In the genomic region with DNA sequence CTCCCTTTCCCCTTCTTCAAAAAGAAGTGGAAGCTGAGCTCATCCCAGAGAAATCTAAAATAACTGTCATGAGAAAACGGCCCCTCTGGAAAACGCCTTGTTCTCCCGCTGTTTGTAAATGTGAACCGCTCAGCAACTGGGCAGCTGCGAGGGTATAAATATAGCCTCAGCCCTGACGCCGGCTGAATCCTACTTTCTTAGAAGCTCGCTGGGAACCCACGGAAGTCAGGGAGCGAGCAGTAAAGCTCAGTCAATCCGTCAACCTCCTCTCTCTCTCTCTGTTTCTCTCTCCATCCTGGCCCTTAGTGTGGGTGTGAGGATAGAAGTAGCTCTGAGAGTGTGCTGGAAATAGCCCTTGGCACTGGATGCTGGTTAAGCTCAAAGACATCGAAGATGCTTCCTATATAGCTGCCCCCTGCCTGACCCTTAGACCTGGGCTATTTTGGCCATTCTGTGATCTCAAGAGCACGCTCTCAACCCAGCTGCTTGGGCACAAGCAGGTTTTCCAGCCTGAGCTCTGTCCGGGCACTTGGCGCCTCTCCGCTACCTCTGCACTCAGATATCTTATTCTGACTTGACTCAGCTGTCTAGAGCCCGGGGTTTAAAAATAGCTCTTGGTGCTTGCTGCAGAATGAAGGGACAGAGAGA, we compare ENCODE assay signal across 8 mouse cellular contexts.
DNase-seq lines count a peak whose midpoint lies in the region; ATAC-seq lines count a peak whose summit lies in the region.

No protein-coding gene starts in this region.

- no peak overlapping the region for H3K9ac ChIP-seq in forebrain, embryonic 15.5 days (replicated peaks)
- H3K9ac ChIP-seq in neural tube, embryonic 13.5 days: no peak overlapping the region
- no peak overlapping the region for H3K9ac ChIP-seq in neural tube, embryonic 15.5 days (replicated peaks)

- intact Hi-C loops in left cerebral cortex, postnatal 36 days (cut with DNase I): loop anchor here (5.0 kb wide), 1 partner anchor 35 kb away; no protein-coding TSS in a partner anchor

- 0 out of 2 replicates have a peak, but pooled peaks cover under 1% of the 10 kb centered on the region for H3K4me1 ChIP-seq in forebrain, embryonic 15.5 days
- H3K4me1 ChIP-seq in forebrain, embryonic 10.5 days: 0 out of 2 replicates have a peak, but pooled peaks cover 2% of the 10 kb centered on the region
- peaks cover 15% of the 10 kb centered on the region; the same call in 1 of the 2 replicates for H3K4me1 ChIP-seq in neural tube, embryonic 13.5 days (replicated peaks)
- peaks cover 7% of the 10 kb centered on the region; the same call in 1 of the 2 replicates for H3K4me1 ChIP-seq in neural tube, embryonic 15.5 days

- H3K36me3 ChIP-seq in forebrain, embryonic 15.5 days: no peaks in the 10 kb centered on the region
- no peaks in the 10 kb centered on the region for H3K36me3 ChIP-seq in forebrain, embryonic 10.5 days (replicated peaks)
- H3K36me3 ChIP-seq in neural tube, embryonic 13.5 days: no peaks in the 10 kb centered on the region
- no peaks in the 10 kb centered on the region for H3K36me3 ChIP-seq in neural tube, embryonic 15.5 days

- no peak for DNase-seq in forebrain, embryonic 10.5 days (ENCODE audit: extremely low spot score, low spot score)
- DNase-seq in left cerebral cortex, postnatal 36 days (ENCODE audit: low spot score in 2 of 2): peak; percentile 71 to 79
- no peak for DNase-seq in yolk sac, embryonic 10.5 days (ENCODE audit: low spot score)
- DNase-seq in B cell, adult 2 months: no peak
- DNase-seq in ovary, postnatal 10 days (ENCODE audit: low spot score): no peak

- no peaks in the 10 kb centered on the region for H3K27me3 ChIP-seq in forebrain, embryonic 15.5 days
- no peaks in the 10 kb centered on the region for H3K27me3 ChIP-seq in forebrain, embryonic 10.5 days (ENCODE audit: poor library complexity, severe bottlenecking)
- no peaks in the 10 kb centered on the region for H3K27me3 ChIP-seq in neural tube, embryonic 13.5 days
- H3K27me3 ChIP-seq in neural tube, embryonic 15.5 days (replicated peaks): no peaks in the 10 kb centered on the region

- no peaks in the 10 kb centered on the region for H3K9me3 ChIP-seq in forebrain, embryonic 15.5 days
- no peaks in the 10 kb centered on the region for H3K9me3 ChIP-seq in forebrain, embryonic 10.5 days
- no peaks in the 10 kb centered on the region for H3K9me3 ChIP-seq in neural tube, embryonic 13.5 days
- H3K9me3 ChIP-seq in neural tube, embryonic 15.5 days (replicated peaks): no peaks in the 10 kb centered on the region

- no peak overlapping the region for H3K4me3 ChIP-seq in forebrain, embryonic 15.5 days
- H3K4me3 ChIP-seq in forebrain, embryonic 10.5 days: no peak overlapping the region
- H3K4me3 ChIP-seq in neural tube, embryonic 13.5 days: no peak overlapping the region
- H3K4me3 ChIP-seq in neural tube, embryonic 15.5 days (replicated peaks): no peak overlapping the region

- ATAC-seq in forebrain, embryonic 15.5 days (replicated peaks): no peak
- no peak for ATAC-seq in neural tube, embryonic 13.5 days (ENCODE audit: low read depth)
- ATAC-seq in neural tube, embryonic 15.5 days (ENCODE audit: low FRiP score): no peak

- H3K4me2 ChIP-seq in forebrain, embryonic 15.5 days (replicated peaks): no peak overlapping the region
- no peak overlapping the region for H3K4me2 ChIP-seq in neural tube, embryonic 13.5 days
- H3K4me2 ChIP-seq in neural tube, embryonic 15.5 days: no peak overlapping the region

- 83% methylated on average over 17 of the region's 17 CpGs for WGBS in forebrain, embryonic 15.5 days
- WGBS in forebrain, embryonic 10.5 days: 92% methylated on average over 17 of the region's 17 CpGs
- WGBS in neural tube, embryonic 13.5 days: 78% methylated on average over 17 of the region's 17 CpGs
- WGBS in neural tube, embryonic 15.5 days: 78% methylated on average over 17 of the region's 17 CpGs

- H3K27ac ChIP-seq in forebrain, embryonic 15.5 days (replicated peaks): 0 out of 2 replicates have a peak overlapping the region, but pooled peaks have one; percentile 18
- H3K27ac ChIP-seq in forebrain, embryonic 10.5 days: no peak overlapping the region
- H3K27ac ChIP-seq in neural tube, embryonic 13.5 days (replicated peaks): 0 out of 2 replicates have a peak overlapping the region, but pooled peaks have one; percentile 9
- no peak overlapping the region for H3K27ac ChIP-seq in neural tube, embryonic 15.5 days (replicated peaks)

Comparison
In these comparisons a context has a peak if more than half of its experiments do, and no peak if none do; other contexts are left out.
1. H3K27ac ChIP-seq: peak in forebrain, embryonic 15.5 days (single experiment) and neural tube, embryonic 13.5 days (single experiment); none in forebrain, embryonic 10.5 days (single experiment) and neural tube, embryonic 15.5 days (single experiment).
2. DNase-seq: peak in left cerebral cortex, postnatal 36 days (2 of 2); none in forebrain, embryonic 10.5 days (single experiment), yolk sac, embryonic 10.5 days (single experiment), B cell, adult 2 months (0 of 2) and ovary, postnatal 10 days (single experiment).